In the genomic region with DNA sequence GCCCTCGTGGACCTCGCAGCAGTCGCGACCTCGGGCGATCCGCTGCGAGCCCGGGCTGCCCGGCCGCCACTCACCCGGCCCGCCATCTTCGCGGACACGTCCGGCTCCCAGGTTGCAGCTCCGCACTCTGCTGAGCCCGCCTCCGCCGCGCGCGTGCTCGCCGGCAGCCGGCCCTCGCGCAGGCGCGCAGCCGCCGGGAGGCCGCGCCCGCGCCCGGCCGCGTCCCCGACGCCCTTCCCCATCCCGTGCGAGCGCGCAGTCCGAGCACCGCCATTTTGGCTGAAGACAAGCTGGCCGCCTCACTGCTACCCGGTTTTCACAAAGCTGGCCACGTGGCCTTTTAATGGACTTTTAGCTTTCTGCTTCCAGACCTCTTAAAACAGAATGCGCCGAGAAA, we compare ENCODE assay signal across 8 mouse cellular contexts. TPM values are rescaled to one million over a fixed set of nuclear protein-coding genes. Genes with fewer than 3 reads are reported as not detected.
DNase-seq lines count a peak whose midpoint lies in the region; ATAC-seq lines count a peak whose summit lies in the region.

Gene Nsf, minus strand, starts transcription at position 161 of the 397 bp plus-strand sequence.

- DNase-seq in 3T3-L1 (ENCODE audit: low read depth, low spot score): peak; percentile 72
- DNase-seq in adrenal gland, postnatal 25 days: peak; percentile 87
- peak; percentile 92 for DNase-seq in embryonic facial prominence, embryonic 11.5 days (ENCODE audit: low spot score)
- peak; percentile 83 for DNase-seq in kidney, adult 11 months
- peak; percentile 89 for DNase-seq in limb, embryonic 11.5 days (ENCODE audit: low spot score)
- peak; percentile 77 to 78 for DNase-seq in spleen, adult 18-20 months

- peak; percentile 92 for ATAC-seq in embryonic facial prominence, embryonic 11.5 days (replicated peaks; ENCODE audit: insufficient number of reproducible peaks, low FRiP score, low TSS enrichment, low read depth)
- ATAC-seq in granulocyte monocyte progenitor cell, adult 5-6 weeks (replicated peaks; ENCODE audit: poor library complexity, severe bottlenecking): peak; percentile 82
- ATAC-seq in limb, embryonic 11.5 days (ENCODE audit: insufficient number of reproducible peaks, low FRiP score, low TSS enrichment, low read depth): peak; percentile 88
- peak; percentile 94 for ATAC-seq in midbrain, embryonic 13.5 days

- H3K27ac ChIP-seq in embryonic facial prominence, embryonic 11.5 days (replicated peaks; ENCODE audit: low read depth, low read length): no peak within 1 kb of the TSS
- 0 out of 2 replicates have a peak within 1 kb of the TSS, but pooled peaks have one; percentile 42 for H3K27ac ChIP-seq in limb, embryonic 11.5 days (replicated peaks; ENCODE audit: low read depth, low read length)
- H3K27ac ChIP-seq in midbrain, embryonic 13.5 days: peak within 1 kb of the TSS; percentile 84

- WGBS in embryonic facial prominence, embryonic 11.5 days: under 1% methylated on average over 53 of the region's 53 CpGs
- WGBS in limb, embryonic 11.5 days: under 1% methylated on average over 51 of the region's 53 CpGs
- WGBS in midbrain, embryonic 13.5 days: under 1% methylated on average over 47 of the region's 53 CpGs

- H3K9ac ChIP-seq in embryonic facial prominence, embryonic 11.5 days (replicated peaks; ENCODE audit: low read length): peak within 1 kb of the TSS; percentile 90
- peak within 1 kb of the TSS; percentile 76 for H3K9ac ChIP-seq in limb, embryonic 11.5 days (ENCODE audit: low read length)
- peak within 1 kb of the TSS; percentile 90 for H3K9ac ChIP-seq in midbrain, embryonic 13.5 days (replicated peaks)

- no peaks in the 10 kb centered on the region for H3K9me3 ChIP-seq in embryonic facial prominence, embryonic 11.5 days (replicated peaks; ENCODE audit: control insufficient read depth, low read length)
- H3K9me3 ChIP-seq in limb, embryonic 11.5 days (ENCODE audit: control insufficient read depth, low read length): no peaks in the 10 kb centered on the region
- H3K9me3 ChIP-seq in midbrain, embryonic 13.5 days: no peaks in the 10 kb centered on the region

- no peaks in the 10 kb centered on the region for H3K27me3 ChIP-seq in embryonic facial prominence, embryonic 11.5 days (ENCODE audit: control insufficient read depth, insufficient read depth, low read length)
- no peaks in the 10 kb centered on the region for H3K27me3 ChIP-seq in limb, embryonic 11.5 days (ENCODE audit: control insufficient read depth, insufficient read depth, low read length)
- no peaks in the 10 kb centered on the region for H3K27me3 ChIP-seq in midbrain, embryonic 13.5 days

- H3K36me3 ChIP-seq in embryonic facial prominence, embryonic 11.5 days (replicated peaks; ENCODE audit: control insufficient read depth, insufficient read depth, low read depth, low read length): no peaks in the 10 kb centered on the region
- H3K36me3 ChIP-seq in limb, embryonic 11.5 days (ENCODE audit: control insufficient read depth, insufficient read depth, low read length): no peaks in the 10 kb centered on the region
- H3K36me3 ChIP-seq in midbrain, embryonic 13.5 days: no peaks in the 10 kb centered on the region

- peak within 1 kb of the TSS; percentile 83 for H3K4me3 ChIP-seq in embryonic facial prominence, embryonic 11.5 days (ENCODE audit: low read depth, low read length)
- H3K4me3 ChIP-seq in limb, embryonic 11.5 days (ENCODE audit: low read depth, low read length): peak within 1 kb of the TSS; percentile 55
- peak within 1 kb of the TSS; percentile 78 for H3K4me3 ChIP-seq in midbrain, embryonic 13.5 days (replicated peaks)

- peak within 1 kb of the TSS; percentile 65 for H3K4me2 ChIP-seq in embryonic facial prominence, embryonic 11.5 days (ENCODE audit: low read depth, low read length)
- peak within 1 kb of the TSS; percentile 77 for H3K4me2 ChIP-seq in limb, embryonic 11.5 days (ENCODE audit: low read depth, severe bottlenecking)
- peak within 1 kb of the TSS; percentile 67 for H3K4me2 ChIP-seq in midbrain, embryonic 13.5 days (replicated peaks)

- H3K4me1 ChIP-seq in embryonic facial prominence, embryonic 11.5 days (ENCODE audit: control insufficient read depth, insufficient read depth, low read length): peaks cover 3% of the 10 kb centered on the region; the same call in 1 of the 2 replicates
- H3K4me1 ChIP-seq in limb, embryonic 11.5 days (ENCODE audit: control insufficient read depth, insufficient read depth, low read length): peaks cover 4% of the 10 kb centered on the region; the same call in 1 of the 2 replicates
- peaks cover 25% of the 10 kb centered on the region for H3K4me1 ChIP-seq in midbrain, embryonic 13.5 days (replicated peaks)

RNA-seq across cellular contexts. Expression of gene Nsf, which starts in this region (rescaled TPM):
- 83.0 and 104 TPM in 2 replicates for total RNA-seq in adrenal gland, postnatal 25 days (2021)
- polyA plus RNA-seq in embryonic facial prominence, embryonic 11.5 days (2014; fragmentation: Nextera tagmentation; extraction: Ambion mirVana): 46.5 and 47.6 TPM in 2 replicates
- total RNA-seq in granulocyte monocyte progenitor cell, adult 5-6 weeks (2014; fragmentation: Nextera tagmentation): 27.6 and 54.7 TPM in 2 replicates
- 26.6 and 32.9 TPM in 2 replicates for total RNA-seq in granulocyte monocyte progenitor cell, adult 5-6 weeks (2017)
- polyA plus RNA-seq in limb, embryonic 11.5 days (2014; fragmentation: Nextera tagmentation; extraction: Ambion mirVana): 46.3 and 51.2 TPM in 2 replicates
- polyA plus RNA-seq in midbrain, embryonic 13.5 days (2015; fragmentation: Nextera tagmentation; extraction: Ambion mirVana): 113 and 138 TPM in 2 replicates
